Mouse (Mus musculus): ENCODE measurements at regions not wholly inside any gene's neighbourhood (a gene's known extent, or its start where the extent isn't known, plus 50 kb on each side); places are given as distances from the start of the nearest gene placed in this dataset.
A peak's percentile ranks its signal among the peaks of the same experiment; 100 is the strongest.

- Histone ChIP-seq H3K9ac (ENCODE audit: low read length) (no peak overlapping the region), H3K27me3 (ENCODE audit: control insufficient read depth, insufficient read depth, low read length) (no peaks in the 10 kb centered on the region), H3K27ac (ENCODE audit: low read length) (no peak overlapping the region), H3K4me3 (replicated peaks; ENCODE audit: low read length) (no peak overlapping the region), H3K4me2 (ENCODE audit: low read depth, low read length) (no peak overlapping the region), H3K9me3 (replicated peaks; ENCODE audit: control insufficient read depth, low read length) (no peaks in the 10 kb centered on the region), H3K36me3 (ENCODE audit: control insufficient read depth, insufficient read depth, low read length) (no peaks in the 10 kb centered on the region), H3K4me1 (ENCODE audit: control insufficient read depth, insufficient read depth, low read length) (no peaks in the 10 kb centered on the region)
- ATAC-seq (ENCODE audit: insufficient read depth, low FRiP score): no peak
- 79% methylated on average over 2 of the region's 2 CpGs for WGBS
These were observed 231.7 kb downstream of the Ahr start for GRCm38 (mm10) chr12:35303188-35303587.

- no peak overlapping the region for H3K4me2 ChIP-seq (ENCODE audit: low read depth, low read length)
- H3K36me3 ChIP-seq (ENCODE audit: control insufficient read depth, insufficient read depth, low read length): no peaks in the 10 kb centered on the region
- H3K9me3 ChIP-seq (replicated peaks; ENCODE audit: control insufficient read depth, low read length): no peaks in the 10 kb centered on the region
- no peaks in the 10 kb centered on the region for H3K27me3 ChIP-seq (ENCODE audit: control insufficient read depth, insufficient read depth, low read length)
- H3K4me3 ChIP-seq (replicated peaks; ENCODE audit: low read length): no peak overlapping the region
- no peak for ATAC-seq (ENCODE audit: insufficient read depth, low FRiP score)
- WGBS: 85% methylated on average over 1 of the region's 1 CpGs
- no peaks in the 10 kb centered on the region for H3K4me1 ChIP-seq (ENCODE audit: control insufficient read depth, insufficient read depth, low read length)
- no peak overlapping the region for H3K9ac ChIP-seq (ENCODE audit: low read length)
- no peak overlapping the region for H3K27ac ChIP-seq (ENCODE audit: low read length)
These were observed 240.2 kb downstream of the Ahr start for GRCm38 (mm10) chr12:35294668-35295067.

- Histone ChIP-seq H3K36me3 (ENCODE audit: control insufficient read depth, insufficient read depth, low read length) (no peaks in the 10 kb centered on the region), H3K4me3 (replicated peaks; ENCODE audit: low read length) (no peak overlapping the region), H3K9me3 (replicated peaks; ENCODE audit: control insufficient read depth, low read length) (no peaks in the 10 kb centered on the region), H3K4me1 (ENCODE audit: control insufficient read depth, insufficient read depth, low read length) (no peaks in the 10 kb centered on the region), H3K4me2 (ENCODE audit: low read depth, low read length) (no peak overlapping the region), H3K9ac (ENCODE audit: low read length) (no peak overlapping the region), H3K27me3 (ENCODE audit: control insufficient read depth, insufficient read depth, low read length) (no peaks in the 10 kb centered on the region), H3K27ac (ENCODE audit: low read length) (no peak overlapping the region)
- WGBS: 73% methylated on average over 2 of the region's 2 CpGs
- ATAC-seq (ENCODE audit: insufficient read depth, low FRiP score): no peak
These were observed 241.3 kb downstream of the Ahr start for GRCm38 (mm10) chr12:35293566-35293965.

GRCm38 (mm10) chr12:35291941-35292341 lies 242.9 kb downstream of the Ahr start:
- H3K36me3 ChIP-seq (ENCODE audit: control insufficient read depth, insufficient read depth, low read length): no peaks in the 10 kb centered on the region
- no peak for ATAC-seq (ENCODE audit: insufficient read depth, low FRiP score)
- H3K9ac ChIP-seq (ENCODE audit: low read length): no peak overlapping the region
- 72% methylated on average over 6 of the region's 6 CpGs for WGBS
- no peaks in the 10 kb centered on the region for H3K27me3 ChIP-seq (ENCODE audit: control insufficient read depth, insufficient read depth, low read length)
- no peak overlapping the region for H3K27ac ChIP-seq (ENCODE audit: low read length)
- no peaks in the 10 kb centered on the region; the same call in 1 of the 2 replicates for H3K4me1 ChIP-seq (ENCODE audit: control insufficient read depth, insufficient read depth, low read length)
- H3K9me3 ChIP-seq (replicated peaks; ENCODE audit: control insufficient read depth, low read length): no peaks in the 10 kb centered on the region
- H3K4me3 ChIP-seq (replicated peaks; ENCODE audit: low read length): no peak overlapping the region
- no peak overlapping the region for H3K4me2 ChIP-seq (ENCODE audit: low read depth, low read length)

GRCm38 (mm10) chr12:35287974-35288373 lies 241.0 kb downstream of the Snx13 start:
- no peaks in the 10 kb centered on the region for H3K27me3 ChIP-seq (ENCODE audit: control insufficient read depth, insufficient read depth, low read length)
- no peak overlapping the region for H3K4me3 ChIP-seq (replicated peaks; ENCODE audit: low read length)
- 63% methylated on average over 2 of the region's 2 CpGs for WGBS
- H3K9me3 ChIP-seq (replicated peaks; ENCODE audit: control insufficient read depth, low read length): no peaks in the 10 kb centered on the region
- no peaks in the 10 kb centered on the region for H3K36me3 ChIP-seq (ENCODE audit: control insufficient read depth, insufficient read depth, low read length)
- no peak for ATAC-seq (ENCODE audit: insufficient read depth, low FRiP score)
- no peak overlapping the region for H3K27ac ChIP-seq (ENCODE audit: low read length)
- no peaks in the 10 kb centered on the region; the same call in 1 of the 2 replicates for H3K4me1 ChIP-seq (ENCODE audit: control insufficient read depth, insufficient read depth, low read length)
- no peak overlapping the region for H3K4me2 ChIP-seq (ENCODE audit: low read depth, low read length)
- H3K9ac ChIP-seq (ENCODE audit: low read length): no peak overlapping the region

- 74% methylated on average over 3 of the region's 3 CpGs for WGBS
- Histone ChIP-seq H3K27ac (ENCODE audit: low read length) (no peak overlapping the region), H3K4me2 (ENCODE audit: low read depth, low read length) (no peak overlapping the region), H3K27me3 (ENCODE audit: control insufficient read depth, insufficient read depth, low read length) (no peaks in the 10 kb centered on the region), H3K36me3 (ENCODE audit: control insufficient read depth, insufficient read depth, low read length) (no peaks in the 10 kb centered on the region), H3K9ac (ENCODE audit: low read length) (no peak overlapping the region), H3K4me3 (replicated peaks; ENCODE audit: low read length) (no peak overlapping the region), H3K9me3 (replicated peaks; ENCODE audit: control insufficient read depth, low read length) (no peaks in the 10 kb centered on the region), H3K4me1 (ENCODE audit: control insufficient read depth, insufficient read depth, low read length) (no peaks in the 10 kb centered on the region; the same call in 1 of the 2 replicates)
- no peak for ATAC-seq (ENCODE audit: insufficient read depth, low FRiP score)
These were observed 240.6 kb downstream of the Snx13 start for GRCm38 (mm10) chr12:35287570-35287969.

GRCm38 (mm10) chr12:35286974-35287553 lies 240.1 kb downstream of the Snx13 start:
- ATAC-seq (ENCODE audit: insufficient read depth, low FRiP score): no peak
- Histone ChIP-seq H3K36me3 (ENCODE audit: control insufficient read depth, insufficient read depth, low read length) (no peaks in the 10 kb centered on the region), H3K4me1 (ENCODE audit: control insufficient read depth, insufficient read depth, low read length) (no peaks in the 10 kb centered on the region; the same call in 1 of the 2 replicates)

GRCm38 (mm10) chr12:35284345-35284744 lies 237.4 kb downstream of the Snx13 start:
- H3K27ac ChIP-seq (ENCODE audit: low read length): 0 out of 2 replicates have a peak overlapping the region, but pooled peaks have one; percentile 13
- no peak overlapping the region for H3K9ac ChIP-seq (ENCODE audit: low read length)
- 37% methylated on average over 2 of the region's 2 CpGs for WGBS
- H3K36me3 ChIP-seq (ENCODE audit: control insufficient read depth, insufficient read depth, low read length): no peaks in the 10 kb centered on the region
- H3K9me3 ChIP-seq (replicated peaks; ENCODE audit: control insufficient read depth, low read length): no peaks in the 10 kb centered on the region
- no peak overlapping the region for H3K4me2 ChIP-seq (ENCODE audit: low read depth, low read length)
- H3K27me3 ChIP-seq (ENCODE audit: control insufficient read depth, insufficient read depth, low read length): no peaks in the 10 kb centered on the region
- H3K4me1 ChIP-seq (ENCODE audit: control insufficient read depth, insufficient read depth, low read length): no peaks in the 10 kb centered on the region; the same call in 1 of the 2 replicates
- ATAC-seq (ENCODE audit: insufficient read depth, low FRiP score): peak; percentile 73
- no peak overlapping the region for H3K4me3 ChIP-seq (replicated peaks; ENCODE audit: low read length)

More at GRCm38 (mm10) chr12:35286974-35287553, 240.1 kb downstream of the Snx13 start:
- H3K27ac ChIP-seq (ENCODE audit: low read length): peak overlapping the region; percentile 7; the same call in 1 of the 2 replicates
- no peak overlapping the region for H3K9ac ChIP-seq (ENCODE audit: low read length)
- no peaks in the 10 kb centered on the region for H3K9me3 ChIP-seq (replicated peaks; ENCODE audit: control insufficient read depth, low read length)
- no peak overlapping the region for H3K4me2 ChIP-seq (ENCODE audit: low read depth, low read length)
- no peaks in the 10 kb centered on the region for H3K27me3 ChIP-seq (ENCODE audit: control insufficient read depth, insufficient read depth, low read length)
- 59% methylated on average over 3 of the region's 3 CpGs for WGBS
- H3K4me3 ChIP-seq (replicated peaks; ENCODE audit: low read length): no peak overlapping the region

- H3K4me3 ChIP-seq (replicated peaks; ENCODE audit: low read length): no peak overlapping the region
- no peak overlapping the region for H3K4me2 ChIP-seq (ENCODE audit: low read depth, low read length)
- no peaks in the 10 kb centered on the region for H3K9me3 ChIP-seq (replicated peaks; ENCODE audit: control insufficient read depth, low read length)
- no peak overlapping the region for H3K9ac ChIP-seq (ENCODE audit: low read length)
- no peak for ATAC-seq (ENCODE audit: insufficient read depth, low FRiP score)
- no peaks in the 10 kb centered on the region; the same call in 1 of the 2 replicates for H3K4me1 ChIP-seq (ENCODE audit: control insufficient read depth, insufficient read depth, low read length)
- H3K27ac ChIP-seq (ENCODE audit: low read length): peak overlapping the region; percentile 57; the same call in 1 of the 2 replicates
- H3K27me3 ChIP-seq (ENCODE audit: control insufficient read depth, insufficient read depth, low read length): no peaks in the 10 kb centered on the region
- no peaks in the 10 kb centered on the region for H3K36me3 ChIP-seq (ENCODE audit: control insufficient read depth, insufficient read depth, low read length)
- 28% methylated on average over 5 of the region's 5 CpGs for WGBS
These were observed 236.9 kb downstream of the Snx13 start for GRCm38 (mm10) chr12:35283925-35284324.
